Mouse (Mus musculus): ENCODE results near the gene Arf4.
"Not testable (repeated sequence)": the region's sequence is repeated elsewhere in the genome, so short reads cannot be mapped to it uniquely, and the experiment has no call there.

Arf4 gene

DNA sequence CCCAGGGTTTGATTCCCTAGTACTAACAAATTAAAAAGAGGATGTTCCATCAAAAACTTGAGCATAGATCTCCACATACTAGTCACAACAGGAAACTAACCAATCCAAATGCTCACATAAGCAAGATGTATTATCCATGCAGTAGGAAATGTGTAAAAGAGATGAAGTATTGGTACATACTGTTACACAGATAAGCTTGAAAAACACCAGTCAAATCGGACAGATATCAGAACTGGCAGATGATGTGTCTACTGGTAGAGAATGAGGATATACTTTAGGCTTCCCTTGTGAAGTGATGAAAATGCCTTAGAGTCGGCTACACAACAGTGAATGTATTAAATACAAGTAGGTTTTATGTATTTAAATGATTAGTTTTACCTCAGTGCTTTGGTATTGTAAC lies 24.6 kb downstream of the Arf4 start:
- no peak for DNase-seq (ENCODE audit: low read depth)

DNA sequence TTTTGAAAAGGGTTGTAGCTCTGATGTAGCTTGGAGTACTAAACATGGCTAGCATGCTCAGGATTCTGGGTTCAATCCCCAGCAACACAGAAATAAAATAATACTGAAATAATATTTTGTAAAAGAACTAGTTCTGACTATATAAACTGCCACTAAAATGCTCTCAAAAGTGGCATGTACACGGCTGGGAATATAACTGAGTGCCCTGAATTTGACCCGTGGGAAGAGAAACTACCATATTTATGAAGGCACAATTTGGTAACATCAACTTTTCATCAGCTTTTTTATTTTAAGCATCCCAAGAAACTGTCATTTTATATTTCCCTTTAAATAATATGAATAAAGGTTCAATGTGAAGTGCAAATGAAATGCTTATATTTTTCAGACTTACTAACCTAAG lies 26.0 kb downstream of the Arf4 start:
- DNase-seq (ENCODE audit: low read depth) = no peak

DNA sequence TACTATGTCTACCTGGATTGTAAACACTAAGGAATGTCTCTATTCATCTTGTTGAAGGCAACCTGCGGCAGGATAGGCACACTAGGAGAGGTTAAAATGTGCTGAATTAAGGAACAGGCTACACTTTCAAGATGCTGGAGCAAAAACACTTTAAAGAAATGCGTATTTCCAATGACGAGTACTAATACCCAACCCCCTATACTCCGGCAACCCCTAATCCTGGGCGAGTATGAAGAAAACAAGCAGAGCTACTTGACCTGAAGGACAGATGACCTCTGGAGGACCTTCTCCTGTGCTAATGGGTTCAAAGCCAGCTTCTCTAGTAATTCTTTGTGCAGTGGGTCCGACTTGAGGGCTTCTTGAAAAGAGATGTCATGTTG lies 30.1 kb downstream of the Arf4 start:
- no peak for DNase-seq (ENCODE audit: low read depth)

DNA sequence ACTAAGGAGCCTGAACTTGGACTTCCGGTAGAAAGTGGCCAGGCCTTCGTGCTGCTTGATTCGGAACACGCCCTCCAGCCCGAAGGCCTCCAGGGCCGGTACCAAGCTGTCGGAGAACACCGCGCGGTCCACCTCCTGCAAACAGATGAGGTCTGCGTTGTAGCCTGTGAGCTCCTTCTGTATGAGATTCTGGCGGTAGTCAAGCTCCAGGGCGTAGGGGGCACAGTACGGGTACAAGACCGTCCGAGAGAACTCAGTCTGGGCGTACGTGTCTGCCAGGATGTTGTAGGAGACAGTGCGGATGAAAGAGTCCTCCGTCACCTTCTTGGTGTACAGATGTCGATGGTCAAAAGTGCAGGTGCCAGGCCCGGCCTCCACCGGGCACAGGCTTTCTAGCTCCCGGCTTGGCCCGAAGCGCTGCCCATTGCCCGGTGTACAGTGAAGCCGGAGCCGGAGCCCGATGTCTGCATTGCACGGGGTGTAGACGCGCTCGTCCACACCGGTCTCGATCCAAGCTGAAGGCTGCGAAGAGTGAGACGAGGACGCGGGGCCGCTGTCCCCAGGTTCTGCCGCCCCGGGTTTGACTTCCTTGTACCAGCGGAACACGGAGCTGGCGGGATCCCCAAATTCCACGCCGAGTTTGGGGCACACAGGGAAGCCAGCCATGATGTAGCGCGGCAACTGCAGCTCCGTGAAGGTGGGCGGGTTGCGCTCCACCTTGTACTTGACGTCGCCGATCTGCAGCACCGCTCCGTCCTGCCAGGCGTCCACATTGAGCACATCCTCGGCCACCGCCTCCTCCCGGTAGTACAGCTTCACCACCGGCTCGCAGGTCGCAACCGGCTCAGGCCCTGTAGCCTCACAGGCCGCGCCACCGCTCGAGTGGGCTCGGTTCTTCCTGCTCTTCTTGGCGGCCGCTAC lies 30.8 kb downstream of the Arf4 start:
- peak; percentile 50 for DNase-seq (ENCODE audit: low read depth)

DNA sequence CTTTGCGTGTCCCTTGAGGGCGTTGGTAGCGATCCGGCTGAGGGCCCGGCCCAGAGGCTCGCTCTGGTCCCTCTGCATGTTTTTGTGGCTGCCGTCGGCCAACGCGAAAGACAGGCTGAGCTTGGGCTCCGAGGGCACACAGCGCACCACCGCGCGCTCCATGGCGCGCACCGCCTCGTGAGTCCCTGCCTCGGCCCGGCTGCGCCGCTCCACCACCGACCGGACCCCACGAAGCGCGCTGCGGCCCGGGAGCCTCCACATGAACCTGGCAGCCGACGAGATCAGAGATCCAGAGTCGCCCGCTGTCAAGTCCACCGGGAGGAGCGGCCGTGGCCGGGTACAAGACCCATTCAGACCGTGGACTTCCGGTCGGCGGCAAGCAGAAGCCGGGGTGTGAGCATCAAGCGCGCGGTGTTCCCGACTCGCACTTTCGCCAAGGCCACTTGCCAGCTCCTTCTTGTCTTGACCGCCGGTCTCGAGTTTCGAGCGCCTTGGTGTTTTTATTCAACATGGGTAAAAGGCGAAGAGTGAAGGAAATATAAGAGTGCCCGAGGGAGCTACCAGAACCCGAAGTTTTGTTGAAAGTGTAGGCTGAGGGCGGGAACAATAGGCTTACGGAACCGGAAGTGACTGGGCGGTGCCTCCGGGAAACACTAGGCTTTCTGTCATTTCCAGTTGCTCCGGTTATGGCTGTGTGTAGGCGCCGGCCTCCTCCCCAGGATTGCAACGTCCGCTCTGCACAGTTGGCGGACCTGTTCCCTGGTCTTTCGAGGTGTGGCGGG lies 31.6 kb downstream of the Arf4 start, which contains the start of gene Pde12:
Gene Pde12 (minus strand): TSS at position 592 of the 782 bp plus-strand sequence.
- DNase-seq (ENCODE audit: low read depth) = peak; percentile 93

DNA sequence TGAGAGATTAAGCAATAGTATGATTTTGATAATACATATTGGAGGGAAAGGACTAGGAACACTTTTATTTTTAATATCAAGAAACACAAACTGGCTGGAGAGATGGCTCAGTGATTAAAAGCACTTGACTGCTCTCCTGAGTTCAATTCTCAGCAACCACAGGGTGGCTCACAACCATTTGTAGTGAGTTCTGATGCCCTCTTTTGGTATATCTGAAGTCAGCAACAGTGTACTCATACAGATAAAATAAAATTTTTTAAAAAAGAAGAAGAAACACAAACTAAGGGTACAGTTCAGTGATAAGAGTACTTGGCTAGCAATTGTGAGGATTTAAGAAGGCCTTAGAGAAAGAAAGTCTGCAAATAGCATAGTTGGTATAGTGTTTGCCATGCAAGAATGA lies 33.1 kb downstream of the Arf4 start:
- no peak for DNase-seq (ENCODE audit: low read depth)

DNA sequence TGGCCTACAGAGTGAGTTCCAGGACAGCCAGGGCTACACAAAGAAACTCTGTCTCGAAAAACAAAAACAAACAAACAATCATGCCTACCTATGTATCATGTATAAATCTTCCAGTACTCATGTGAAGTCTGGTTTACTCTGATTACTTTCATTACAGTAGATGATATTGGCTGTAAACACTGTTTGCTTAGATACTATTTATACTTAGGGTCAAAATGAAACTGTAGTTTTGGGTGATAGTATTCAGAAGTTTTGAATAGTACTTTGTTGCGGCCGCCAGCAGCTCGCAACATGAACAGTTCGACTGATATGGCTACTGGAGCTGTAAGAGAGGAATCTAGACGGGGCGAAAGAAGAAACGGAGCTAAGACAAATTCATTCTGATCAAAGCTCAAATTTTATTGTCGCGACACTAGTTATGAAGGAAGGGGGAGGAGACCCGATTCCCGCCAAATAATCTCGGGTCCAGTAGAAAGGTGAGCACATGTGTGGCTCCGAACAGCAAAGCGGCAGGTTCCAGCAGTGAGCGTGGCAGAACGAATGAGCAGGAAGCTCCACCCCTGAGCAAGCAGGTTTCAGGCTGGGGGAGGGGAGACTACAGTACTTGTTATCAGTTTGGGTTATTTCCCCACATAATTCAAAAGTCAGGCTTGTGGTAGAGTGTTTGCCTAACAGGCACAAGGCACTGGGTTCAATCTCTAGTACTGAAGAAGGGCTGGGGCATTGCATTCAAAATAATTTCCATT lies 34.2 kb downstream of the Arf4 start:
- DNase-seq (ENCODE audit: low read depth) = not testable (repeated sequence)

DNA sequence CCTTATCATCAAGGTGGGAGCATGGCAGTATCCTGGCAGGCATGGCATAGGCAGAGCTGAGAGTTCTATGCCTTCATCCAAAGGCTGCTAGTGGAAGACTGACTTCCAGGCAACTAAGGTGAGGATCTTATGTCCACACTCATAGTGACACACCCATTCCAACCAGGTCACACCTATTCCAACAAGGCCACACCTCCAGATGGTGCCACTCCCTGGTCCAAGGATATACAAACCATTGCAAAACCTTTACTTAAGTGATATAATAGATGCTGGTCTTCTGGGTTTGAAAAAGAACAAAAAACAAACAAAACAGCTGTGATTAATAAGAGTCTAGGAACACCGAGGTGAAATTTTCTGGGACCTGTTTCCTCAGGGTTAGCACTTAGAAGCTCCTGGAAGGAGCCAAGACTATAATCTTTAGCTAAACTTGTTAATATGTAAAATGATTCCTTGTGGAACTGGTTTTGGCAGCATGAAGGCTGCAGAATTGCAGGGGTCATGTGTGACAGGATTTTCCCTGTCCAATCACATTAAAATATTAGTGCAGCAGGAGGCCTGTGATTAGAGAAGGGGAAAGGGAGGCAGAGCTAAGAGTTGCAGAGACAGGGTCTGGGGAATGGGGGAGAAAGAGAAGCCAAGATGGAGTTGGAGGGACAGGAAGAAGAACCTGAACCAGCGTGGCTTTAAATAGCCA lies 36.7 kb downstream of the Arf4 start:
- DNase-seq (ENCODE audit: low read depth) = not testable (repeated sequence)

DNA sequence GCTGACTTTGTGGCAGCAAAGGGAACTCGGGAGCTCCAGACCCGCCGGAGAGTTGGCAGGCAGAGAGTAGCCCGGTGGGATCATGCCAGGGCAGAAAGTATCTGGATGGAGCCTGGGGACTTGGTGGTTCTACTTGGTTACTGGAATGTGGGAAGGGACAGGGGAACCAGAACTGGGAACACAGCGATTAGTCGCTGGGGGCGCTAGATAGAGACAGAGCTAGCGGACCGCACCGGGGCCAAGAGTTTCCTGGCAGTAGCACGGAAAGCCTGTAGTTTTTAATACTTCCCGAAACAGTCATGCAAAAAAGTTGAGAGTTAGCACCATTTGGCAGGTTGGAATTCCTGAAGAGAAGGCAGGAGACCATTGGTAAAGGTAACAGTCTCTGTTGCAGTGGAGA lies 37.5 kb downstream of the Arf4 start:
- no peak for DNase-seq (ENCODE audit: low read depth)

DNA sequence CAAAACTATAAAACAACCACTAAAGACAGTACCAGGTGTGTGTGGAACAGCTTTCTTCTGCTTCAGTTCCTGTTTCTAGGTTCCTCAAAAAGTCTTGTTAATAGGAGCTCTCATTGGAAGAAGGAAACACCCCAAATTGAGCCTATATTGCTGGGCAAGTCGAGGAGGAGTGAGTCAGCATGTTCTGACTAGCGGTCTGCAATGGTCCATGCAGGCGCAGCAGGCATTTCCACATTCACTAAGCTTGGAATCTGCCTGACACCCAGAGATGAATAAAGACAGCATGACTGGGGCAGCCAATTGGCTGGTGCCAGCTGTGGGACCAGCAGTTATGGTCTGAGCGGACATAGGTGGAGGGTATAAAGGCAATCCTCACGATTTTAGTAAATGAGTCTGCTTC lies 37.9 kb downstream of the Arf4 start:
- no peak for DNase-seq (ENCODE audit: low read depth)

DNA sequence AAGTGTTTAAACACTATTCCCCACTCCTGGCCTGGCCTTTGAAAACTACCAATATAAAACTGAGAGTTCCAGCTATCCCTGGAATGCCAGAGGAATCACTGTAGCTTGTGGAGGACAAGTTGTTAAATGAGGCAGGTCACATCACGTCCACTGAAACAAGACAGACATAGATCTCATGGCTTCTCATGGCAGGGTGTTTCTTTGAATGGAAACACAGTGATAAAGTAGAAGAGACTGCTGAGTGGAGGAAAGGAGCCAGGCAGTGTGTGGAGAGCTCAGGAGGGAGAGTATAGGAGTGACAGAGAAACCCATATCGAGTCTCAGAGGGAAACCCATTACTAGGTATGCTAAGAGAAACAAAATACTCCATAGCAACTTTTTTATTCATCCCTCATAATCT lies 52.9 kb downstream of the Arf4 start:
- no peak for DNase-seq (ENCODE audit: low read depth)

DNA sequence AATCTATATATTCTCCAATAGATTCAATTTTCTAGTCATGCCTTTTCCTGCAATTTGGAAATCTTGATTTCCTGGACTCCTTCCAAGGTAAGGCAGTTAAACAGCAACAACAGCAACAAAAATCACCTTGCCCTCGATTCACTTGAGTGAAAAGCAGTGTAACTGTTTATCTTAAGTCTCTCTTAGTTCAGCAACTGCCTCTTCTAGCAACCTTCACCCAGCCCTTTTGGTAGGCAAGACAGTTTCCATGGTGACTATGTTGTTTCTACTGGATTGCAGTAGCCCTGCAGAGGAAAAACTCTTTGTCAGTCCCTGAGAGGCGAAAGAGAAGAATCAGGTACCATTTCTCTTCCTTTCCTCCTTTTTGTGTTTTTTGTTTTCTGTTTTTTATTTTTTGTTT lies 53.5 kb downstream of the Arf4 start:
- DNase-seq (ENCODE audit: low read depth) = no peak

DNA sequence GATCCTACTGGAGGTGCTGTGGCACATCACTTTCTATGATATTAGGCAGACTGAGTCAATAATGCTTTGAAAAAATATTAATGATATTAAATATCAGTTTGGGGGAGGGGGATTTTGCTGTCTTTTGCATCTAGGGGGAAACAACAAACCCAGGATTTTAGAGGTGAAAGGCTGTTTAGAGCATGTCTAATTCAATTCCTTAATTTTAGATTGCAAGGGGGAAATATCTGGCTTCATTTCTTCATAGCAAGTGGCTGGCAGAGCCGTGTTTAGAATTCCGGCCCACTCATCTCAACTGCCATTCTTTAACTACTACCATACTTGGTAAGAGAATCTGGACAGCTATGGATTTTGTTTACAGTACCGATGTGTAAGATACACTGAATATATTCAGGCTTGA lies 55.1 kb downstream of the Arf4 start, which contains the start of gene Dnah12:
Gene Dnah12 (plus strand): TSS at position 301 of the 400 bp plus-strand sequence.
- no peak for DNase-seq (ENCODE audit: low read depth)

DNA sequence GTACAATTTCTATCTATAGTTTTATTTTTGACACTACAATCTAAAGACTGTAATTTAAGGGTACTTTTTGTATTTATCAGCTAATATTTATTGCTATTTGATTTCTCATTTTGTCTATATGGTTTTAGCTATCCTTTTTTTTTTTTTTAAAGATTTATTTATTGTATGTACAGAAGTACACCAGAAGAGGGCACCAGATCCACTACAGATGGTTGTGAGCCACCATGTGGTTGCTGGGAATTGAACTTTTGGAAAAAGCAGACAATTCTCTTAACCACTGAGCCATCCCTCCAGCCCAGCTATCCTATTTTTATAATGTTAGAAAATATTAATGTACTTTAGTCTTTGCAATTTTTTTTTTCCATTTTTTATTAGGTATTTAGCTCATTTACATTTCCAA lies 60.0 kb downstream of the Arf4 start:
- DNase-seq (ENCODE audit: low read depth) = peak; percentile 30

DNA sequence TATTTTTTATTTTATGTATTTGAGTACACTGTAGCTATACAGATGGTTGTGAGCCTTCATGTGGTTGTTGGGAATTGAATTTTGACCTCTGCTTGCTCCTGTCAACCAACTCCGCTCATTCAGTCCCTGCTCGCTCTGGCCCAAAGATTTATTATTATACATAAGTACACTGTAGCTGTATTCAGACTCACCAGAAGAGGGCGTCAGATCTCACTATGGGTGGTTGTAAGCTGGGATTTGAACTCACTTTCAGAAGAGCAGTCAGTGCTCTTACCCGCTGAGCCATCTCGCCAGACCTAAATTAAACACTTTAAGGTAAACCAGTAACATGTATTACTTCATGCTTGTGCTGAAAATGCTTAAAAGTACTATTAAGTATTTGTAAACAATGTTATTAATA lies 67.4 kb downstream of the Arf4 start:
- DNase-seq (ENCODE audit: low read depth) = not testable (repeated sequence)
